Mouse (Mus musculus): Measurements from ENCODE around the gene Reg1.
"Not testable (repeated sequence)": the region's sequence is repeated elsewhere in the genome, so short reads cannot be mapped to it uniquely, and the experiment has no call there.

Gene Reg1

DNA sequence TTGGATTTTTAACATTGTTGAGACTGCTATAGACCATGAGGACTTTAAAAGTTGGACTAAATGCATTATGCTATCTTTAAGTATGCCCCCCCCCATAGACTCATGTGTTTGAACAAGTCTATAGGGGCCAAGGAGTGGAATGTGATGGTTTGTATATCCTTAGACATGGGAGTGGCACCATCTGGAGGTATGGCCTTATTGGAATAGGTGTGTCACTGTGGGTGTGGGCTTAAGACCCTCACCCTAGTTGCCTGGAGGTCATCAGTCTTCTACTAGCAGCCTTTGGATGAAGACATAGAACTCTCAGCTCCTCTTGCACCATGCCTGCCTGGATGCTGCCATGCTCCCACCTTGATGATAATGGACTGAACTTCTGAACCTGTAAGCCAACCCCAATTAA, at the start of gene Reg1:
Reg1 (plus strand) TSS at position 301 of the 400 bp plus-strand sequence.
- not testable (repeated sequence) for DNase-seq

DNA sequence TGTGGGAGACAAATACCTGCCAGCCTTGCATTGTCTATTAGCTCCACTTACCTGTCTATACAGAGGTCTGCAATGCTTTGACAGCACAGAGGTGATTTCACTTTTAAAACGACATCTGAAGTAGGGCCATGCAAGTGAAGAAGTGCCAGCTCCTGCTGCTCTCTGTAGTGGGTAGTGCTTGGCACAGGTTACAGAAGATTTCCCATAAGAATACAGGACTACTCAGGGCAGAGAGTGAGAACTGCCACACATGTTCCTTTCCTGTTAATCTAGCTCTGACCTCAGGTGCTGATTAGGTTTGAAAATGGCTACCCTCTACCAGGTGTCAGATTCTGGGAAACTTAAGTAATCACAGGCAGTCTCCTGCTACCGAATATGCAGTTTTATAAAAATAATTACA, 43.7 kb upstream of the Reg1 start, which contains the start of gene Reg3d:
Reg3d (minus strand) TSS at position 101 of the 400 bp plus-strand sequence.
- no peak for DNase-seq

DNA sequence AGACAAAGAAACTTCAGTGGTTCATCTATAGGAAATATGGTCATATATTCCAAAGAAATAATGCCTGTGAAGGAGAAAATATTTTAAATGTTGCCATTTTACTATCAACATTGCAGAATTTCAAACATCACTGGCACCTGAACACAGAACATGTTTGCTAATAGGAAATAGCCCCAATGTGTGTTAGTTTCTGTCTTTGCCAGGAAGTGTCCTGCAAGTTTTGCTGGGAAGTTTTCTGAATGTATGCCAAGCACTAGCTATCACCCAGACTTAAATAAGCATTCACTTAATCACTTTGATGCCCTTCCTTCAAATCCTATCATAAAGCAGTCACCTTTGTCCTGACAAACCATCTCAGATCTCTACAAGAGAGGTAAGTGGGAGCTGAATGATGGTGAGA, 42.1 kb upstream of the Reg1 start, which contains the start of gene Reg3a:
Reg3a (plus strand) TSS at position 301 of the 400 bp plus-strand sequence.
- DNase-seq, result no peak

DNA sequence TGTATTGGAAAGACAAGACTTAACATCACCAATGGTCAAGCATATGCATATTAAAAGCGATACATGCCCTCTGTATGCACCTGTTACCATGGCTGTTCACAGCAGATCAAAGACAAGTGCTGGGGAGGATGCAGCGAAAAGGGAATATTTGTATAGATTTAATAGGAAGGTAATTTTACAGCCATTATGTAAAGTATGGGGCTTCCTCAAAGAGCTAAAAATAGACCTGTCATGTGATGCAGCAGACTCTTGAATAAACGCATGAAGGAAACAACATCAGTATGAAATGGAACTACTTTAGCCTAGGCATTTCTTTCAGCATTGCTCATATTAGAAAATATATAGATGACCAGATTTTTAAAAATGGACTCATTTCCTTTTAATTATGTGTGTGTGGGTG, 36.9 kb upstream of the Reg1 start:
- DNase-seq, result no peak

DNA sequence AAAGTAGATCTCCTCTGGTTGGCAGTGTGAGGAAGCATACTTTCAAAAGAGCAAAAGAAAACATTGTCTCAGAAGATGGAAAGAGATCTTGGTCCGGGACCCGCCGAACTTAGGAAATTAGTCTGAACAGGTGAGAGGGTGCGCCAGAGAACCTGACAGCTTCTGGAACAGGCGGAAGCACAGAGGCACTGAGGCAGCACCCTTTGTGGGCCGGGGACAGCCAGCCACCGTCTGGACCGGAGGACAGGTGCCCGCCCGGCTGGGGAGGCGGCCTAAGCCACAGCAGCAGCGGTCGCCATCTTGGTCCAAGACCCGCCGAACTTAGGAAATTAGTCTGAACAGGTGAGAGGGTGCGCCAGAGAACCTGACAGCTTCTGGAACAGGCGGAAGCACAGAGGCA, 27.2 kb upstream of the Reg1 start, which contains the start of gene Reg2:
Reg2 (plus strand) TSS at position 301 of the 400 bp plus-strand sequence.
- not testable (repeated sequence) for DNase-seq

DNA sequence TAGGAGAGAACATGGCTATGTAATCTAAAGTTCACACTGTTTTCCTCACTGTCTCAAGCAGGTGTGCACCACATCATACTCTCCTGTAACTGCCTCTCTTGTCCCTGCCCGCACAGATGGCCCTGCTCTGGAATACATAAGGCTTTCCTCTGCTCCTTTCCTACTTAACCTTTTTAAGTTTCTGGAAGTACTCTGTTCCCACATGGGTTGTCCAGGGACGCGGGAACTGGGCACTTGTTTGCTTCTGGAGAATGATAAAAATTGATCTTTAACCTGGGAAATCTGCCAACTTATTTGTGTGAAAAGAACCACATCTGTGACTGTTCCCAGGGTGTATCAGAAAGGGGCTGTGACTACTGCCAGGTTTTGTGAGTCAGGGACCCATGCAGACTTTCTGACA, 3.0 kb downstream of the Reg1 start:
- DNase-seq, result no peak

DNA sequence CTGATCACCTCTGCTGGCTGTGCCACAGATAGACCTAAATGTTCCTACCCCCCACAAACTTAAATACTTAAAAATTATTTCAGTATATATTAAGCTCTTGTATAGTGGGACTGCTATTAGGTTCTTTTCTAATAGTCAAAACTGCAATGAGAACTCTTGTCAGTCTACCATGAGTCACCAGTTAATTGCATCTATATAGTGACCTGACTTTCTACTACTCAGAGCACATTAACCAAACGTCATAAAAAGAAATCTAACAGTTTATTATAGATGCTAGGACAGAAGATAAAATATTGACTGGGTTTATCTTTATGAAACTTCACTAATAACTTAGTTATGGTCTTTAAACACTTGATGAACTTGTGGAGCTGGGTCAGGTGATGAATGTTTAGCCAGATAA, 24.7 kb downstream of the Reg1 start:
- no peak for DNase-seq

DNA sequence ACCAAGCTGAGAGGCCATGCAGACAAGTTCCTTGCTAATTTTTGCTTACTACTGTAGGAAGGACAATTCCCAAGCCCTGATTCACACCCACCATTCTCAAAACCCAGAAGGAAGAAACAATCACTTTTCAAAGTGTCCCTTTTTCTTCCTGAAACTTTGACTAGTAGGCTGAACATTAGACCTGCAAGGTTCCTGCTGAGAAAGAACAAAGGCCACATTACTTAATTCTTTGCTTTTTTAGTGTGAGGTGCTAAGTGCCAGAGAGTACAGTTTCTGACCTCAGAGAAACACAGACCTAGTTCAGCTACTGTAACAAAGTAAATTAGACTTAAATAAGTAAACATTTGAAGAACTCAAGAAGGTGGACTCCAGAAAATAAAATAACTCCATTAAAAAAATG, 25.9 kb downstream of the Reg1 start:
- no peak for DNase-seq

DNA sequence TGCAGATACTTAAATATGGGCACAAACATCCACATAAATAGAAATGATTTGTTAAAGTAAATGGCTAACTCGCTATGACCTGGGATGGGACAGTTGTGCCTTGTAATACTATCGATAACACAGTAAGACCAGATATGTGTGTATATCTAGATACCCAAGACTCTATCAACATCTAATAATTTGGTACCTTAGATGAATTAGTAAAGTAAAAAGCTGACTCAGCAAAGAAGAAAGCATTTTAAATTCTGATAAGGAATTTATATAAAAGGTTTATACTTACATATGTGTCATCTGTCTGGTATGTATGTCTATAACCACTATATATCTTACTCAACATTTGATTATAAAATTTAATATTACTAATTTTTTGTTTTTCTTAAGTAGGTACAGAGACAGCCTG, 30.3 kb downstream of the Reg1 start:
- no peak for DNase-seq

DNA sequence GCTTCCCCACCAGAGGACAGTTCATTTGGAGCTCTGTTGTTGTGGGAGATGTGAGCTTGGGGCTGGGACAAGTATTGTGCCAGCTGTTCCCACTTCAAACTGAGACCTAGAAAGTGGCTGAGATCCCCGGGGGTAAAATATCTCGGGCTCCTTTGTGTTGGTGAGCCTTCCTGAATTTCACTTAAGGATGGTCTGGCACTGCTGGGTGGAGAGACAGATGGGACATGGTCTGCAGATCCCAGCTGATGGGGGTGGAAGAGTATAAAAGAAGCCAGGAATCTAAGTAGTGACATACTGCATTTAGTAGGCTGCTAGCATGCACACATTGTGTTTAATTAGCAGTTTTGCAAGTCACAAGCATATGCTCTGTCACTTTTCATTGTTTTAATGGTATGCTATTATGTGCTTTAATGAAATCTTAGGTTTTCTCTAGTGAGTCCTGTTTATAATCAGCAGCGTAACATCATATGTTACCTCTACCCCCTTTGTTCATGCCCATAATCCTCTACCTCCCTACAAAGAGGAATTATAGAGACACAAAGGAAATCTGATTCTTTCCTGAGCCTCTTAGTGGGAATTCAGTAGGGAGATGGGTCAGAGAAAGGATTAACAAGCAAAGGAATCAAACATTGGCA, 37.8 kb downstream of the Reg1 start:
- DNase-seq, result no peak

DNA sequence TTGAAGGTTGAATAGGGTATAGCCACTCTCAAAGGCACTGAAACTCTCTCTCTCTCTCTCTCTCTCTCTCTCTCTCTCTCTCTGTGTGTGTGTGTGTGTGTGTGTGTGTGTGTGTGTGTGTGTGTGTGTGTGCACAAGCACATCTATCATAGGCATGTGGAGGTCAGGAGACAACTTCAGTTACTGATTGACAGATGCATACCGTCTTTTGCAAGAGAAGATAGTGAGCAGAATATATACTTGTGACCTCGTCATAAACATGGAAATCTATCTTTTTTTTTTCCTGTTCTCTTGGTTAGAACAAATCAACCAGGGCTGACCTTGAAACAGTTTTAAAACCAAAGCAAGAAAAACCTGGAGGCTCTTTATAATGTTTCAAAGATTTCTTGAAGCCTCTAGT, 39.8 kb downstream of the Reg1 start:
- DNase-seq, result no peak

DNA sequence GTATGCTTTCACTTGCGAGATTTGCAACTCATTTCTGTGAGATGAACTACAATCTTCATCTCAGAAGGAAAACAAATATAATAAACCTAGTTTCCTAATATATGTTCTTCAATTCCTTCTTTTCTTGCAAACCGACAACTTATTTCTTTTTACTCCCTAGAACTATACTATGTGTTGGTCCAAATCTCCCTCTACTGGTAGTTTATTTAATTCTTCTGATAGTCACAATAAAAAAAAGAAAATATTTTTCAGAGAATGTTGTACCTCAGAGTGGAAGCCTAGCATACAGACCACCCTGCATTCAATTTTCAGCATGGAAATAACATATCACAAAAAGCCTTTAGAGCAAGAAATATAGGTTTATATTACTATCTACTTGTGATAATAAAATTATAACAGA, 40.8 kb downstream of the Reg1 start:
- DNase-seq, result no peak

DNA sequence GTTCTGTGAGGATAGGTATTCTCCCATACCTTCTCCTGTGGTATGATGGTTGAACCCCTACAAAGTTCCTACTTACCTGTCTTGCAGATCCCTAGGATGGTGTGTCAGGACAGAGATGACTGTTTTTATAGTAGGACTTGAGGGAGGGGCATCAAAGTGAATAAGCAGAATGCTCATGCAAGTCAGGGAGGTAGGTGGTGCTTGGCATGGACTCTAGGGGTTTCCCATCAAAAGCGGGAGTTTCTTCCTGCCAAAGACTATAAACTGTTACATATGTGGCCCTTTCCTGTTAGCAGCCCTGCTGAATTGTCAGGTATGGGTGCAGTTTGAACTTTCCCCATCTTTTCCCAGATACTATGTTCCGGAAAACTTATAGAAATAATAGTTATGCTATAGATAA, 46.3 kb downstream of the Reg1 start, which contains the start of gene Reg3g:
Reg3g (minus strand) TSS at position 101 of the 400 bp plus-strand sequence.
- no peak for DNase-seq

DNA sequence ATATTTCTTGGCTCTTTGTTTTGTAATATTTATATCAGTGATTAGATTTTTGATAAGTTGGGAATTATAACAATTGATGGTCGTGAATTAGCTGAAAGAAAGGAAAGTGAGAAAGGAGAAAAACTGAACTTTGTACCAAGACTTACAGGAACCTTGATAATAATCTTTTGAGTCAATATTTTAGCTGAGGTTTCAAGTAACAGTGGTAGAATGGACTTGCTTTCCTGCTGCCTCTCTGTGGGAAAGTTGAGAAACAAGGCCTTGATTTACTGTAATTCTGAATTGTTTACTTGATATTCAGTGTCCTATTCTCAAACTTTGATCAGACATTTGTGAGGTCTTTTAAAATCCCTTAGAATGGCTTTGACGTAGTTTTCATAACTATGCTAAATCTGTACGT, 46.8 kb downstream of the Reg1 start:
- no peak for DNase-seq

Data from kidney, postnatal 25 days (tissue).